Mouse (Mus musculus) small intestine, adult 2 months (tissue): ENCODE results near the gene 1700013F07Rik.
"Not testable (repeated sequence)": the region's sequence is repeated elsewhere in the genome, so short reads cannot be mapped to it uniquely, and the experiment has no call there.

Experiments
- CTCF ChIP-seq: fragments of 200-500 bp; IDR thresholded peaks from 2 replicates; pipeline ENCODE4 v1.5.1; 2012; ENCODE audit warnings: low read depth, mild to moderate bottlenecking, control low read depth, inconsistent platforms, low read length, moderate library complexity, mixed read lengths; ENCODE audit not compliant: insufficient replicate concordance, insufficient read length; ENCODE audit errors: extremely low read depth
- POLR2A ChIP-seq: fragments of 200-500 bp; IDR thresholded peaks from 2 replicates; pipeline ENCODE4 v1.6.1; 2012; ENCODE audit warnings: low read depth, mild to moderate bottlenecking, control low read depth, inconsistent platforms, low read length, moderate library complexity

GRCm38 (mm10) chr3:108569636-108570035, 35.7 kb downstream of the 1700013F07Rik start:
- not testable (repeated sequence) for TF ChIP-seq CTCF, POLR2A
